18 mouse cellular contexts compared by ENCODE assay signal in the genomic region with DNA sequence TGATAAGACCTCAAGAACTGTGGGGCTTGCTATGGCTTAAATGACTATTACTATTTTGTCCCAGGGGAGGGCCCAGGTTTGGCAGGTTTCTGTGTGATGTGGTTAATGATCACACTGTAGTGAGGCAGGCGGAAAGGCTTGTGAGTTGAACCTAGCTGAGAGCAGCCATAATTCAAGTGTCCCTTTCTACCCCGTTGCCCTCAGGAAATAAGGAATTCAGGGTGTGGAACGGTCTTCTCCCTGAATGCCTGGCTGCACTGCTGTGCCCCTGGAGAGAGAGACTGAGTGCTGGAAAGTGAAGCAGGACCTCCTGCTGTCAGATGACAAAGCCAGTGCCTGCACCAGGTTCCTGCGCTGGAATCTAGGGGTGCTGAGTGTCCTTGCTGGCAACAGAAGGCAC. TPM values are rescaled to one million over a fixed set of nuclear protein-coding genes. Genes with fewer than 3 reads are reported as not detected.
DNase-seq lines count a peak whose midpoint lies in the region; ATAC-seq and TF ChIP-seq lines count a peak whose summit lies in the region.
"Had no signal": no experiment of that assay in that cellular context is flagged by ENCODE, and none has a peak within 500 bp of the region (broad histone marks: within the 10 kb centered on the region; RNA-seq: fewer than 3 reads in every experiment).

No protein-coding gene starts in this region.

- 45% methylated on average over 4 of the region's 4 CpGs for WGBS in lung, embryonic 14.5 days
- WGBS in kidney, postnatal 0 days, result 17% methylated on average over 4 of the region's 4 CpGs
- 35% methylated on average over 4 of the region's 4 CpGs for WGBS in stomach, embryonic 16.5 days

- ATAC-seq in lung, embryonic 14.5 days (ENCODE audit: insufficient read depth), result peak; percentile 21; the same call in 1 of the 2 replicates
- peak; percentile 88 for ATAC-seq in kidney, postnatal 0 days (replicated peaks; ENCODE audit: low FRiP score, low read depth)
- peak; percentile 34; the same call in 1 of the 2 replicates for ATAC-seq in stomach, embryonic 16.5 days (ENCODE audit: insufficient read depth, low FRiP score)
- ATAC-seq: forebrain, postnatal 0 days; liver, postnatal 0 days; midbrain, embryonic 15.5 days had no signal

- no peak overlapping the region for H3K27ac ChIP-seq in lung, embryonic 14.5 days (ENCODE audit: low read depth)
- peak overlapping the region; percentile 25; the same call in 1 of the 2 replicates for H3K27ac ChIP-seq in kidney, postnatal 0 days
- peak overlapping the region; percentile 72 for H3K27ac ChIP-seq in stomach, embryonic 16.5 days (ENCODE audit: low read length)
- H3K27ac ChIP-seq: heart, embryonic 15.5 days; limb, embryonic 15.5 days; midbrain, embryonic 15.5 days had no signal

- no peak overlapping the region for H3K4me3 ChIP-seq in lung, embryonic 14.5 days (ENCODE audit: low read depth, low read length)
- no peak overlapping the region for H3K4me3 ChIP-seq in kidney, postnatal 0 days (replicated peaks; ENCODE audit: low read depth, low read length)
- no peak overlapping the region for H3K4me3 ChIP-seq in stomach, embryonic 16.5 days (replicated peaks; ENCODE audit: low read length)
- H3K4me3 ChIP-seq: heart, embryonic 15.5 days; limb, embryonic 15.5 days; midbrain, embryonic 15.5 days had no signal

- H3K9me3 ChIP-seq in lung, embryonic 14.5 days (ENCODE audit: low read depth, low read length), result no peaks in the 10 kb centered on the region
- H3K9me3 ChIP-seq in kidney, postnatal 0 days (replicated peaks; ENCODE audit: low read length), result no peaks in the 10 kb centered on the region
- H3K9me3 ChIP-seq in stomach, embryonic 16.5 days (replicated peaks; ENCODE audit: control insufficient read depth, low read length), result no peaks in the 10 kb centered on the region
- H3K9me3 ChIP-seq: heart, embryonic 15.5 days; limb, embryonic 15.5 days; midbrain, embryonic 15.5 days had no signal

- TF ChIP-seq CTCF in lung, embryonic 14.5 days (IDR thresholded peaks at IDR 0.05; ENCODE audit: low read depth), result no peak
- TF ChIP-seq CTCF in kidney, postnatal 0 days (IDR thresholded peaks at IDR 0.05; ENCODE audit: low read depth), result no peak

- intact Hi-C loops in left cerebral cortex, postnatal 25 days (cut with DNase I), result no loop called here

- no peak overlapping the region for H3K9ac ChIP-seq in lung, embryonic 14.5 days
- H3K9ac ChIP-seq in kidney, postnatal 0 days (ENCODE audit: low read depth, low read length), result no peak overlapping the region
- no peak overlapping the region for H3K9ac ChIP-seq in stomach, embryonic 16.5 days (ENCODE audit: low read length)
- H3K9ac ChIP-seq: forebrain, postnatal 0 days; heart, embryonic 15.5 days; limb, embryonic 15.5 days; liver, postnatal 0 days; midbrain, embryonic 15.5 days had no signal

- no peak for DNase-seq in lung, embryonic 14.5 days
- no peak for DNase-seq in lung, postnatal 4 days
- peak; percentile 77 for DNase-seq in kidney, adult 11 months
- DNase-seq in kidney, postnatal 0 days (ENCODE audit: low spot score), result peak; percentile 85
- no peak for DNase-seq in layer of hippocampus, adult 8-10 months (ENCODE audit: low spot score in 2 of 2)
- DNase-seq in left cerebral cortex, postnatal 25 days (ENCODE audit: low spot score in 2 of 2), result no peak
- DNase-seq in thymus, postnatal 4 days, result no peak
- DNase-seq: adrenal gland, postnatal 25 days; cerebellum, adult 2 months; forebrain, postnatal 0 days; heart, adult 18-20 months; liver, postnatal 0 days; thymus, postnatal 36 days had no signal

- no peak overlapping the region for H3K4me2 ChIP-seq in lung, embryonic 14.5 days
- H3K4me2 ChIP-seq in kidney, postnatal 0 days (ENCODE audit: low read length), result no peak overlapping the region
- no peak overlapping the region for H3K4me2 ChIP-seq in stomach, embryonic 16.5 days (ENCODE audit: low read depth, low read length)
- H3K4me2 ChIP-seq: heart, embryonic 15.5 days; limb, embryonic 15.5 days; midbrain, embryonic 15.5 days had no signal

- no peaks in the 10 kb centered on the region for H3K27me3 ChIP-seq in lung, embryonic 14.5 days (ENCODE audit: insufficient read depth, low read length)
- H3K27me3 ChIP-seq in kidney, postnatal 0 days (ENCODE audit: insufficient read depth, low read length), result no peaks in the 10 kb centered on the region
- no peaks in the 10 kb centered on the region for H3K27me3 ChIP-seq in stomach, embryonic 16.5 days (ENCODE audit: control insufficient read depth, insufficient read depth, low read length)
- H3K27me3 ChIP-seq: heart, embryonic 15.5 days; limb, embryonic 15.5 days; midbrain, embryonic 15.5 days had no signal

- H3K36me3 ChIP-seq in lung, embryonic 14.5 days (ENCODE audit: insufficient read depth), result no peaks in the 10 kb centered on the region
- H3K36me3 ChIP-seq in kidney, postnatal 0 days (ENCODE audit: insufficient read depth, low read length), result no peaks in the 10 kb centered on the region
- no peaks in the 10 kb centered on the region for H3K36me3 ChIP-seq in stomach, embryonic 16.5 days (ENCODE audit: control insufficient read depth, insufficient read depth, low read length)
- H3K36me3 ChIP-seq: heart, embryonic 15.5 days; limb, embryonic 15.5 days; midbrain, embryonic 15.5 days had no signal

- H3K4me1 ChIP-seq in lung, embryonic 14.5 days (ENCODE audit: insufficient read depth), result no peaks in the 10 kb centered on the region
- no peaks in the 10 kb centered on the region for H3K4me1 ChIP-seq in kidney, postnatal 0 days (replicated peaks; ENCODE audit: insufficient read depth, low read length)
- no peaks in the 10 kb centered on the region; the same call in 1 of the 2 replicates for H3K4me1 ChIP-seq in stomach, embryonic 16.5 days (ENCODE audit: control insufficient read depth, insufficient read depth, low read length)
- H3K4me1 ChIP-seq: heart, embryonic 15.5 days; limb, embryonic 15.5 days; midbrain, embryonic 15.5 days had no signal

RNA-seq across cellular contexts. Expression of a gene that starts 40.3 kb away (rescaled TPM):
- polyA plus RNA-seq in lung, embryonic 14.5 days (2014; fragmentation: Nextera tagmentation; extraction: Ambion mirVana), result 1.2 and 2.0 TPM in 2 replicates
- 8.2 and 8.9 TPM in 2 replicates for polyA plus RNA-seq in kidney, postnatal 0 days (2015; fragmentation: Nextera tagmentation; extraction: Ambion mirVana)
- 20.8 and 26.4 TPM in 2 replicates for polyA plus RNA-seq in stomach, embryonic 16.5 days (2015; fragmentation: Nextera tagmentation; extraction: Ambion mirVana)
- 1 to 10 TPM; 3.7 to 6.0 (median 4.4) TPM for total RNA-seq in layer of hippocampus, adult 8-10 months (2022)
- 1 to 10 TPM; 8.1 to 8.6 TPM for total RNA-seq in left cerebral cortex, postnatal 25 days (2021)
- total RNA-seq: gastrocnemius, adult 8-10 months had no signal
- polyA plus RNA-seq: liver, postnatal 0 days had no signal

Comparison
In these comparisons a context has a peak if more than half of its experiments do, and no peak if none do; other contexts are left out.
1. ATAC-seq: peak in every context shown above with its lines; median percentile 88 in kidney, postnatal 0 days; 34 in stomach, embryonic 16.5 days; 21 in lung, embryonic 14.5 days.
2. DNase-seq: peak in kidney, adult 11 months (single experiment) and kidney, postnatal 0 days (single experiment); none in lung, embryonic 14.5 days (single experiment), lung, postnatal 4 days (0 of 2), layer of hippocampus, adult 8-10 months (0 of 2), left cerebral cortex, postnatal 25 days (0 of 2) and thymus, postnatal 4 days (single experiment).